Mouse (Mus musculus): ENCODE results near the gene Mki67.

- no peak for TF ChIP-seq CTCF (IDR thresholded peaks at IDR 0.05; ENCODE audit: borderline replicate concordance, control insufficient read depth, extremely low read depth, insufficient read depth, low read length, poor library complexity)
- TF ChIP-seq POLR2A (IDR thresholded peaks at IDR 0.05; ENCODE audit: control insufficient read depth, extremely low read depth, insufficient read depth, low read length, poor library complexity) = no peak
Observed at GRCm38 (mm10) chr7:135746528-135746927, 30.4 kb upstream of the Mki67 start.
